Mouse (Mus musculus): ENCODE measurements at regions not wholly inside any gene's neighbourhood (a gene's known extent, or its start where the extent isn't known, plus 50 kb on each side); places are given as distances from the start of the nearest gene placed in this dataset.

DNA sequence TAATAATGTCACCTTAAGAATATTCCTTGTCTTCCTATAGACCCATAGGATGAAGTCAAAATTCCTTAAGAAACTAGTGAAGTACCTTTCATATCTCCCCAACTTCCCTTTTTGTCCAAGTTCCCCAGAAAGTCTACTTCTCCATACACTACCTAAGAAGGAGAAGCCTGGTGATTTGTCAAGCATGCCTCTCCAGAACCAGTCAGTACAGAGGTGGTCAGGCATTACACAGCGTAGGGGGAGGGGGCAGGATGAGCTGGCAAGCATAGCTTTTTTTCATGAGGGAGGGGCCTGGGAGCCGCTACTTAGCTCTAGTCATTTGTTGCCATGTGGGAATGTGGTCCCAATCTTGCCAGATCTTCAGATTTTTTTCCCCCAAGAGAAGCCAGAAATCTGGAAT, 54.0 kb upstream of the Satb2 start:
- no peak overlapping the region for H3K9ac ChIP-seq
- no peaks in the 10 kb centered on the region for H3K27me3 ChIP-seq
- no peaks in the 10 kb centered on the region for H3K36me3 ChIP-seq
- ATAC-seq (ENCODE audit: low FRiP score): no peak
- H3K27ac ChIP-seq: no peak overlapping the region
- no peak overlapping the region for H3K4me2 ChIP-seq
- H3K4me1 ChIP-seq (replicated peaks): no peaks in the 10 kb centered on the region
- H3K4me3 ChIP-seq: no peak overlapping the region
- no peaks in the 10 kb centered on the region for H3K9me3 ChIP-seq
- 94% methylated on average over 2 of the region's 2 CpGs for WGBS

DNA sequence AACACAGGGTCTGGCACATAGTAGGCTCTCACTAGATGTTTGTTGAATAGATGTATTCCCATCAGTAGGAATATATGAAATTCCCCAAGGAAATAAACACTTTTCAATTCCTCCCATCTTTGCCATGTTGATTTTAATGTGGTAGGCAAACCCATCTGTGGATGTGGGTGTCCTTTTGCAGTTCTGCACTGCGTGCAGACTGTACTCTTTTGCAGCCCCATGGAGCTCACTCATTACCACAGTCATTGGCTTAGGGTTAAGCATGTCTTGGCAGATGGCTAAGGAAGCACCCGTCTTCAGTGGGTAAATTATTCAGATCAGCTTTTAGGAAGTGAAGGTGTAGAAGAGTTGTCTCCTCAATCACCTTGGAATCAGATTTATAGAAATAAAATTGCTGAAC, 54.8 kb upstream of the Satb2 start:
- H3K36me3 ChIP-seq: no peaks in the 10 kb centered on the region
- no peak overlapping the region for H3K27ac ChIP-seq
- no peak overlapping the region for H3K4me2 ChIP-seq
- H3K4me1 ChIP-seq (replicated peaks): no peaks in the 10 kb centered on the region
- 90% methylated on average over 2 of the region's 2 CpGs for WGBS
- H3K4me3 ChIP-seq: no peak overlapping the region
- ATAC-seq (ENCODE audit: low FRiP score): no peak
- H3K9ac ChIP-seq: no peak overlapping the region
- no peaks in the 10 kb centered on the region for H3K9me3 ChIP-seq
- no peaks in the 10 kb centered on the region for H3K27me3 ChIP-seq

- WGBS: 91% methylated on average over 6 of the region's 6 CpGs
- Histone ChIP-seq H3K9ac (no peak overlapping the region), H3K9me3 (no peaks in the 10 kb centered on the region), H3K4me2 (no peak overlapping the region), H3K27ac (no peak overlapping the region), H3K27me3 (no peaks in the 10 kb centered on the region), H3K4me3 (no peak overlapping the region), H3K4me1 (replicated peaks) (no peaks in the 10 kb centered on the region), H3K36me3 (no peaks in the 10 kb centered on the region)
- ATAC-seq (ENCODE audit: low FRiP score): no peak
Measured at GRCm38 (mm10) chr1:57034411-57034810, 56.0 kb upstream of the Satb2 start.

- H3K27me3 ChIP-seq: no peaks in the 10 kb centered on the region
- no peaks in the 10 kb centered on the region for H3K4me1 ChIP-seq (replicated peaks)
- H3K27ac ChIP-seq: no peak overlapping the region
- ATAC-seq (ENCODE audit: low FRiP score): no peak
- no peaks in the 10 kb centered on the region for H3K36me3 ChIP-seq
- no peaks in the 10 kb centered on the region for H3K9me3 ChIP-seq
- no peak overlapping the region for H3K9ac ChIP-seq
- no peak overlapping the region for H3K4me2 ChIP-seq
- H3K4me3 ChIP-seq: no peak overlapping the region
- 89% methylated on average over 3 of the region's 3 CpGs for WGBS
Measured at GRCm38 (mm10) chr1:57036382-57036781, 57.9 kb upstream of the Satb2 start.

DNA sequence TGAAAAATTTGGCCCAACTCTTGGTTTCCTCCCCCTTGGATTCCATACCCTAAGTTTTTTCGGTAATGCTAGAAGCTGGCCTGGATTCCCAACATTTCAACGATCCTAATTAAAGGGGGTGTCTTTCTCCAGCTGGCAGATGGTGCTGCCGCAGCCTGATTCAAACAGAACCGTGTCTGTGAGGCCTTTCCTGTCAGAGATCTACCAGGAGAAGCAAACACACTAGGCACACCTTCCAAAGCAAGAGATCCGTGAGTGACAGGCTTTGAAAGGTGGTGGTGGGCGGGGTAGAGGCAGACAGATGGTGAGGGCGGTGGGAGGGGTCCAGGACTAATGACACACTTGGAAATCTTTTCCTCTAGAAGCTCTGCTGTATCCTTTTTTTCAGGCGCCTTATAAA, 61.8 kb upstream of the Satb2 start:
- Histone ChIP-seq H3K9me3 (no peaks in the 10 kb centered on the region), H3K4me1 (replicated peaks) (no peaks in the 10 kb centered on the region), H3K36me3 (no peaks in the 10 kb centered on the region), H3K9ac (no peak overlapping the region), H3K27me3 (no peaks in the 10 kb centered on the region), H3K4me2 (no peak overlapping the region), H3K4me3 (no peak overlapping the region), H3K27ac (no peak overlapping the region)
- 62% methylated on average over 8 of the region's 8 CpGs for WGBS
- no peak for ATAC-seq (ENCODE audit: low FRiP score)

DNA sequence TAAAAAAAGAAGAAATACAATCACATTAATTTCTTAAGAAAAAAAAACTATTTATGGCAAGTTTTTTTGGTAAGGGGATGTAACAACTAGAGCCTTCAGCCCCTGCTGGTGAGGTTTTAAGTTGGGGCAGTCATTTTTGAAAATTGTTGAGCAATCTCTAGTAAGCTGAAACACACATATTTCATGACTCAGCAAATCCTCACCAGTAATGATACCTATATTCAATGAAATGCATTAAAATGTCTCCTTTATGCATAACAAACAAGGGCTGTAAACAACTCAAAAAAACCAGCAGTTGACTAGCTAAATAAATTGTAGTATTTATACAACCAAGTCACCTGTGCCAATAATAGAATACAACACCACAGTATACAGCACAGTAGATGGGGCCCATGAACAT, 63.1 kb upstream of the Satb2 start:
- Histone ChIP-seq H3K9me3 (no peaks in the 10 kb centered on the region), H3K4me2 (no peak overlapping the region), H3K9ac (no peak overlapping the region), H3K36me3 (no peaks in the 10 kb centered on the region), H3K4me1 (replicated peaks) (no peaks in the 10 kb centered on the region), H3K27me3 (no peaks in the 10 kb centered on the region), H3K27ac (no peak overlapping the region), H3K4me3 (no peak overlapping the region)
- no peak for ATAC-seq (ENCODE audit: low FRiP score)

DNA sequence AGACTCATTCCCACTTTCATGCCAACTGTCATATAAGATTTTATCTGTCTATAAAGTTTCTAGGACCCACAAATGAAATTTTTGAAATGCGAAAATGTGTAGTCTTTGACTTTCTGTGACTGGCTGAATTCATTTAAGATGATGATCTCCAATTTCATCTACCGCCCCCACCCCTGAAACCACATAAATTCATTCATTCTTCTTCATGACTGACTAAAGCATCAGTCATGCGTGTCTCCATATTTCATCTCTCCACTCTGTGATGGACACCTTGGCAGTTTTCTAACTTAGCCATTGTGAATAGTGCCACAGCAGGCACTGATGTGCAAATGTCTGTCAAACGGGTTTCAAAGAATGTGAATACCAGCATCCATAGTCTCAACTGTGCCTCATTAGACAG, 75.4 kb upstream of the Satb2 start:
- H3K27ac ChIP-seq: no peak overlapping the region
- H3K9me3 ChIP-seq: no peaks in the 10 kb centered on the region
- ATAC-seq (ENCODE audit: low FRiP score): no peak
- H3K36me3 ChIP-seq: no peaks in the 10 kb centered on the region
- H3K4me3 ChIP-seq: no peak overlapping the region
- no peaks in the 10 kb centered on the region for H3K27me3 ChIP-seq
- 81% methylated on average over 4 of the region's 4 CpGs for WGBS
- no peak overlapping the region for H3K4me2 ChIP-seq
- H3K4me1 ChIP-seq (replicated peaks): no peaks in the 10 kb centered on the region
- no peak overlapping the region for H3K9ac ChIP-seq

DNA sequence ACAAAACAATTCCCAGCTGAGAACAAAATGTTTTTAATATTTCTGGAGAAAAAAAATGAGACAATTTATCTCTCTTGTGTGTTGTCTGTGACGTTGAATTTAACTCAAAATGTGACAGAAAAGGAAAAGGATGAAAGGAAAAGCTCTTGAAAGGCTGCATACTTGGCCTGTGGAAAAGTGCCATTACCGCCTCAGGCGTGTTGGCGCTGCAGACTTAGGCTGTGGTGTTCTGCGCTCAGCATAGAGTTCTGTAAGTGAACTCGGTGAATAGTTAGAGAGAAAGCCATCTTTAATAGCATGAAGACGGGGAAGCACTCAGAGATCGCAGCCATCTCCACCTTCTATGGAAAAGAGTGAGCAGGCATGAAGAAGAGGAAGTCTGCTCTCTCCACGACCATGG, 77.5 kb upstream of the Satb2 start:
- Histone ChIP-seq H3K9ac (no peak overlapping the region), H3K9me3 (no peaks in the 10 kb centered on the region), H3K4me2 (no peak overlapping the region), H3K27me3 (no peaks in the 10 kb centered on the region), H3K27ac (no peak overlapping the region), H3K4me3 (no peak overlapping the region), H3K4me1 (replicated peaks) (no peaks in the 10 kb centered on the region), H3K36me3 (no peaks in the 10 kb centered on the region)
- 85% methylated on average over 9 of the region's 9 CpGs for WGBS
- ATAC-seq (ENCODE audit: low FRiP score): no peak

DNA sequence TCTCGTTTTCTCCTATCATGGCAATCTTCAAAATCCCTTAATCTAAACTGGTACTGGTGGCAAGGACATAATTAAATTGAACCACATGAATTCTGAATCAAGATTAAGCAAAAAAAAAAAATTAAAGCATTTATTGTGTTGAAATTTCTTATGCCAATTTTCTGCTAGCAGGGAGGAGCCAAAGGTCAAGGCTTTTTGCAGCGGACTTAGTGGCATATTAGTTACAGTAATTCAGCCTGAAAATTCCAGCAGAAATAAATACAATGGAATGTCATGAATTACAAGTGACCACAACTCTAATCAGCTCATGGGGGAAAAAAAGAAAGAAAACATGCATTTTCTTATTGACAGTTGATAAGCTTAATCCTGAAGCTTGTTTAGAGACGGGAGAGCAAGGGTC, 80.8 kb upstream of the Satb2 start:
- Histone ChIP-seq H3K27ac (no peak overlapping the region), H3K9me3 (no peaks in the 10 kb centered on the region), H3K4me2 (no peak overlapping the region), H3K27me3 (no peaks in the 10 kb centered on the region), H3K9ac (no peak overlapping the region), H3K4me3 (no peak overlapping the region), H3K4me1 (replicated peaks) (no peaks in the 10 kb centered on the region), H3K36me3 (no peaks in the 10 kb centered on the region)
- no peak for ATAC-seq (ENCODE audit: low FRiP score)
- WGBS: 39% methylated on average over 3 of the region's 3 CpGs

GRCm38 (mm10) chr1:57075221-57075620, 96.8 kb upstream of the Satb2 start:
- H3K9me3 ChIP-seq: no peaks in the 10 kb centered on the region
- H3K36me3 ChIP-seq: no peaks in the 10 kb centered on the region
- H3K4me3 ChIP-seq: no peak overlapping the region
- no peak overlapping the region for H3K9ac ChIP-seq
- no peak overlapping the region for H3K27ac ChIP-seq
- no peaks in the 10 kb centered on the region for H3K27me3 ChIP-seq
- ATAC-seq (ENCODE audit: low FRiP score): no peak
- 83% methylated on average over 3 of the region's 3 CpGs for WGBS
- no peak overlapping the region for H3K4me2 ChIP-seq
- H3K4me1 ChIP-seq (replicated peaks): no peaks in the 10 kb centered on the region

- no peak overlapping the region for H3K4me3 ChIP-seq
- no peak overlapping the region for H3K9ac ChIP-seq
- no peak overlapping the region for H3K4me2 ChIP-seq
- H3K27ac ChIP-seq: no peak overlapping the region
- WGBS: 58% methylated on average over 8 of the region's 8 CpGs
- H3K9me3 ChIP-seq: no peaks in the 10 kb centered on the region
- no peaks in the 10 kb centered on the region for H3K36me3 ChIP-seq
- ATAC-seq (ENCODE audit: low FRiP score): no peak
- H3K4me1 ChIP-seq (replicated peaks): no peaks in the 10 kb centered on the region
- no peaks in the 10 kb centered on the region for H3K27me3 ChIP-seq
Measured at GRCm38 (mm10) chr1:57076696-57077095, 98.2 kb upstream of the Satb2 start.

DNA sequence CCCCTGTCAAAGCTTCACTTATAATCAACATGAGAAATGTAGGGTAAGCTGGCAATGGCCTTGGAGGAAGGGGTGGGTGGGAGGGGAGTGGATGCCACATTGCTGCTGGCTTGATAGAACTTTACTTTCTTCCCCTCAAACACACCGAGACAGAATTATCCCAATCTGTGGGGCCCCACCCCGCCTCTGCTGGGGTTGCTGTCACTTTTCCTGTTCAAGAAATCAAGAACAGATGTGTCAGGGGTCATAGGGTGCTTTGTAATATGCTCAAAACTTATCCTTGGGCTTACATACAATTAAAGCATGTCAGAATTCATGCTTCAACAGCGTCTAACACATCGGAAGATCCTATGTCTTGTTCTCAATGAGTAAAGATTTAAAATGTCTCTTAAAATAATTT, 101.9 kb upstream of the Satb2 start:
- no peak overlapping the region for H3K4me3 ChIP-seq
- H3K9me3 ChIP-seq: no peaks in the 10 kb centered on the region
- WGBS: 70% methylated on average over 4 of the region's 4 CpGs
- no peak for ATAC-seq (ENCODE audit: low FRiP score)
- H3K36me3 ChIP-seq: no peaks in the 10 kb centered on the region
- 0 out of 2 replicates have a peak, but pooled peaks cover 2% of the 10 kb centered on the region for H3K27me3 ChIP-seq
- H3K27ac ChIP-seq: no peak overlapping the region
- H3K4me1 ChIP-seq (replicated peaks): 0 out of 2 replicates have a peak, but pooled peaks cover 4% of the 10 kb centered on the region
- no peak overlapping the region for H3K9ac ChIP-seq
- H3K4me2 ChIP-seq: no peak overlapping the region

- Histone ChIP-seq H3K4me2 (peak overlapping the region; percentile 43), H3K27ac (no peak overlapping the region), H3K9ac (no peak overlapping the region), H3K27me3 (0 out of 2 replicates have a peak, but pooled peaks cover 2% of the 10 kb centered on the region), H3K9me3 (no peaks in the 10 kb centered on the region), H3K4me3 (peak overlapping the region; percentile 19), H3K36me3 (no peaks in the 10 kb centered on the region), H3K4me1 (replicated peaks) (0 out of 2 replicates have a peak, but pooled peaks cover 4% of the 10 kb centered on the region)
- ATAC-seq (ENCODE audit: low FRiP score): peak; percentile 69
- 14% methylated on average over 17 of the region's 17 CpGs for WGBS
Measured at GRCm38 (mm10) chr1:57083134-57083533, 104.7 kb upstream of the Satb2 start.

All from hindbrain, embryonic 13.5 days (tissue).